Mouse (Mus musculus): ENCODE results near the gene Fkbp7.

GRCm38 (mm10) chr2:76654646-76655045 lies 18.3 kb downstream of the Fkbp7 start:
- TF ChIP-seq CTCF (conservative IDR thresholded peaks at IDR 0.05; ENCODE audit: low read length) (no peak), POU5F1 (IDR thresholded peaks at IDR 0.05; ENCODE audit: borderline replicate concordance, low read length) (no peak), NANOG (IDR thresholded peaks at IDR 0.05; ENCODE audit: borderline replicate concordance, low read length) (no peak)
